Mouse (Mus musculus) cerebellum, postnatal 14 days (tissue): ENCODE data around the gene Trnt1.

Source experiments
- DNase-seq, 2 experiments: peaks; one replicate each; pipeline ENCODE4 v3.0.0; 2021; ENCODE audit warnings: mixed read lengths in 2 of 2

The Trnt1 gene

DNA sequence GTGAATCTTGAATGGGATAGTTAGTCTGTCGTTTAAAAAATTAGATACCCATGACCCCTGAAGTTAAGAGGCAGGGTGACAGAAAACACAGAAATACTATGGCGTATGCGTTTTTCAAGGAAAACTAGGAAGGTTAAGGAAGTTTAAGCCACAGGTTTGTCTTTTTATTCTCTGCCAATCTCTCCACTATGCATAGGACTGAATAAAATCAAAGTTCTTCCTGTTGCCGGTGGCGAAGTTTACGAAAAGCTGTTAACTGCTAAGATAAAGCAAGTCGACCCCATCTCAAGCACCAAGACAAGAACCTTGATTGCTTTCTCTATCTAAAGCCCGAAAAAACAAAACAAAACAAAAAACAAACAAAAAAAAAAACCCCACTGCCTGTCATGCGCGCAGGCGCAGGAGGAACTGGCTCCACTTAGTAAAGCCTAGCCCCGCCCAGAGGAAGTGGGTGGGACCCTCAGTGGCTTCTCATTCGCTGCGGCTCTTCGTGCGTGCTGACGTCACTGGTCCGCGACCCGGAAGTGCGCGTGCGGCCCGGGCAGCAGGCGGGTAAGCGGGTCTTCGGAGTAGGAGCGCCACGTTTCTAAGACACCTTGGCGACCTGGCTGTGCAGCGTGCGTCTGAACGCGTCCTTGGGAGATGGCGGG is at the start of gene Trnt1:
Gene Trnt1 (plus strand): TSS at position 481 of the 650 bp plus-strand sequence.
- peak; percentile 98 for DNase-seq

DNA sequence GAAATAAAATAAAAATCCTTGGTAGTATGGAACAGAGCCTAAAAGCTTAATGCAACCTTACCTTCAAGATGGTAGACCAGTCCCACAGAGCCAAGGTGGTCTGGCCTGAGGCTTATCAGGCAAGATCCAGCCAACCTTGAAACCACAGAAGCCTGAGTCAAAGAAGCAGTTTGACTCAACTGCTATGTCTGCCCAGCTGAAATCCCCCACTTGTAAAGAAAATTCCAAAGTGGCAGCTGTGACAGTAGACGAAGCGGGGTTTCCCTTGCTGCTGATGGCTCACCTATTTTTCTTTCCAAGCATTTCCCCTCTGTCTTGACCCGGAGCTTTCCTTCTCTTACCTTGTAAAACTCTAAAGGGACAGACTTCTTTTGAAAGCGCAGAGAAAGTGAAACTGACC is 43.3 kb upstream of the Trnt1 start:
- DNase-seq = no peak

DNA sequence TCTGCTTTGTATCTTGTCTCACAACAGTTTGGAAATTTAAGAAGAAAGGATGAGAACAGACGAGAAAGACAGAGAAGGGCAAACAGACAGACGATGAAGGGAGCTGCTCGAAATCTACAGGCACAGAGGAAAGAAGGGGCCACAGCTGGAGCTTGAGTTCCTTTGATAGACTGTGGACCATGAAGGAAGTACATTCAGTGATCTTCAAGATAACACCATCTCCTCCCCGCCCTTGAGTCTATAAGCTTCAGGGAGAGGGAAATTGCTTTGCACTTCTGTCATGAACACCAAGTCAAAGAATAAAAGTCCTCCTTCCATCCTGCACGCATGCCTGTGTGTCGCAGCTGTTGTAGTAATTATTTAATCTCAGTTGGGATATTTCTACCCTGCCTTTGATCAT is 42.8 kb upstream of the Trnt1 start:
- DNase-seq = no peak

DNA sequence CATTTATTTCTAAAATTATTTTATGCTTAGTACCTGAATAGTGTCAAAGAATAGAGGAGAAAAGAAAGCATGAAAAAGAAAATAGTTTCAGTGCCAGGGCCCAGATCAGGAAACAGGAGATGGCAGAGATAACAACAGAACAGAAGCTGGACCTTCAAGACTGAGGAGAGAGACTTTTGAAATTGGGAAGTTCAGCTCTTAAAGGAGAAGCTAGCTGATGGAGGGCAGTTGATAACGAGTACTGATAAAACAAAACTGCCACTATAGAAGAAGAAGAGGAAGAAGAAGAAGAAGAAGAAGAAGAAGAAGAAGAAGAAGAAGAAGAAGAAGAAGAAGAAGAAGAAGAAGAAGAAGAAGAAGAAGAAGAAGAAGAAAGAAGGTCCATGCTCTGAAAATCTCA is 41.2 kb upstream of the Trnt1 start:
- no peak for DNase-seq

DNA sequence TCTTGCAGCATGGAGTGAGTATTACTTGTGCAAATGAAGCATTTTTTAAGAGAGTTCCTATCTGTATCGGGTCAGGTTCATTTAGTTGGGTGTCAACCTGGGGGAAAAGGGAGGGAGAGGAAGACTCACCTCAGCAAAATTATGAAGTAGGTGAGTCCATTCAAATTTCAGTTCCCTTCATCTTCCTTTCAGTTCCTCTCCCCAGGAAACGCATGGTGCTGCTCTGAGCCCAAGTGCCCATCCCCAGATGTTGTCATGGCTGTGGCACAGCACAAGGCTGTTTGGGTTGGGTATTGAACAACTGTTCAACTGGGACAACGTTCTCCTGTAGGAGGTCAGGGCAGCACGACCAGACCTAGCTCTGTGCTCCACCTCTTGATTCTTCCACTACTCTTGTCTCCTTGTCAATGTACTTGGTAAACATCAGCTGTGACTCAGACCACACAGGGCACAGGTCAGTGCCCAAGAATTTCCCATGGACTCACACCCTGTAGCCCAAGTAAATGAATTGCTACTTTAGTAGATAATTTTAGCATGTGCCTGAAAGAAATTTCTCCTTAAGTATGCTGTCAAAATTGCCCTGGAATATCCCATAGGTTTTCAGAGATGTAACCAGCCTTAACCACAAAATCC is 39.1 kb upstream of the Trnt1 start:
- DNase-seq = no peak

DNA sequence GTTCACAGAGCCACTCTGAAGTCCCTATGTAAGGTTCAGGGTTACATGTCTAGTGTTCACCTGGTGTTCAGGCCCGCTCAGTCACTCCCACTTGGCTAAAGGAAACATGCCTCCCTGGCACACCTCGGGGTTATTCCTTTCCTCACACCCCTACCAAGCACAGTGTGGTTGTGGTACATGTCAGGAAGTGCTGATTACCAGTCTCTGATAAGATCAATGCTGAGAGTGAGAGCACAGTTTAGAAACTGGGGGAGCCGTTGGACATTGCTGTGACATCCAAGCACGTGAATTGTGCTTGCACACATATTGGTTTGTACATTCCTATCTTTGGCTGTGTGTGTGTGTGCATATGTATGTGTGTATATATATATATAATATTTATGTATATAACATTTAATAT is 36.4 kb upstream of the Trnt1 start:
- DNase-seq = no peak

DNA sequence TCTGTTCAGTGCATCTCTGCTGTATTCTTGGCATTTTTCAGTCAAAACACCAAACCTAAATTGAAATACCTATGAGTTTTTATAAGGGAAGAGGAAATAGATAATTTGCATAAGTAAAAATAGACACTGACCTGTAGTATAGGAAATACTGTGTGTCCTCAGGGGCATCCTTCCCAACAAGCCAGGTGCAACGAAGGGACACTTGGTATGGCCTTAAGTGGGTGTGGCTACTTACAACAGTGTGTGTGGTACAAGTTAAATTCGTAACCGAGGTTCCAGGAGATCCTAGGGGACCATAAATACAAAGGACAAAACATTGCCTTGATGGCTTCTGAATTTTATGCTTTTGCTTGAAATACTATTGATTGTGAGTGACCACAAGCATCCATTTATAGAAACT is 30.7 kb upstream of the Trnt1 start:
- no peak for DNase-seq

DNA sequence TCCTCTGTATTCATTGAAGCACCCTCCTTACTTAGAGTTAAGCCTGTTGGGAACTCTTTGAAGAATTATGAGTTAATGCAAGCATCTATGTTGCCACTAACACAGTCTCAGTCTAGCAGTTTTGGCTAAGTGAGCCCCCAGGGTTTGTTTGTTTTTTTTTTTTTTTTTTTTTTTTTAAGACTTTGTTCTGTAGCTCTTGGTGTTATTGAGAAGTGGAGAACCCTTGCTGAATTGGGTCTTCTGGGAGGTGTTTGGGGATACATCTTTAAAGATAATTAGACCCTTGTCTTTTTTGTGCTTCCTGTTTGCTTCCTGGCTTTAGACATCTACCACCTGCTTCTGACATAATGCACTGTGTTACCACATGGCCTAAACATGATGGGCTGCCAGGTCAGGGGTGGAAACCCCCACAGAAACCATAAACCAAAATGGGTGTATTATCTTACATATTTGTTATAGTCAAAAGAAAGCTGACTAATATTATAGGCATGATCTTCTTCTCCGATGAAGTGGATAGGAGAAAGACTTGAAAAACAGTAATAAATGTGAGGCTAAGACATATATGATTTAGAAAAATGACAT is 28.6 kb upstream of the Trnt1 start:
- no peak for DNase-seq

DNA sequence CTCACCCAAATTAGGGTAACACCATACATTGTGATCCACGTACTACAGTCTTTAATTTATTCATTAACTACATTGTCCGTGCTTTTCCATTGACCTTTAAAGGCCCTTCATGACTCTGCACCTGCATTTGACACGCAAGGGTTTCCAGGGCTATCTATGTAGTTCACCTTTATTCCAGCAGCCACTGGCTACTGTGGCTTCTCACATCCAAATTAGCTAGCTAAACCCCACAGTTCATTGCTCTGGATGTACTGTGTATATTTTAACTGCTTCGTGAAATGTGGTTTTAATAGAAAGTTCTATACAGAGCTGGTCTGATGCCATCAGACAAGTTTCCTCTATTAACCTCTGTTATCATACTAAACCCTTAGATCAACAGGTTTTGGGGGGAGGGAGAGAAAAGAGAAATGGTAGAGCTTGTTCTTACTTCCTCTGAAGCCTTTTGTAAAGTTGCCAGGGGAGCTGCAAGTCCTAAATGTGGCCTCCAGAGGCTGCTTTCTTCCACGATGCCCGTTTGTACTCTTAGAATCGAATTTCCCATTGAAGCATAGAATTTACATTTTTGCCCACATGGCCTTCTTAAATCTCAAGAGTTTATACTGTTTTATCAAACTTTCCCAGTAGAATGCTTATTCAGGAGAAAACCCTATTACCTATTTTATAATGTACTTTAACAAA is 25.2 kb upstream of the Trnt1 start:
- DNase-seq = no peak

DNA sequence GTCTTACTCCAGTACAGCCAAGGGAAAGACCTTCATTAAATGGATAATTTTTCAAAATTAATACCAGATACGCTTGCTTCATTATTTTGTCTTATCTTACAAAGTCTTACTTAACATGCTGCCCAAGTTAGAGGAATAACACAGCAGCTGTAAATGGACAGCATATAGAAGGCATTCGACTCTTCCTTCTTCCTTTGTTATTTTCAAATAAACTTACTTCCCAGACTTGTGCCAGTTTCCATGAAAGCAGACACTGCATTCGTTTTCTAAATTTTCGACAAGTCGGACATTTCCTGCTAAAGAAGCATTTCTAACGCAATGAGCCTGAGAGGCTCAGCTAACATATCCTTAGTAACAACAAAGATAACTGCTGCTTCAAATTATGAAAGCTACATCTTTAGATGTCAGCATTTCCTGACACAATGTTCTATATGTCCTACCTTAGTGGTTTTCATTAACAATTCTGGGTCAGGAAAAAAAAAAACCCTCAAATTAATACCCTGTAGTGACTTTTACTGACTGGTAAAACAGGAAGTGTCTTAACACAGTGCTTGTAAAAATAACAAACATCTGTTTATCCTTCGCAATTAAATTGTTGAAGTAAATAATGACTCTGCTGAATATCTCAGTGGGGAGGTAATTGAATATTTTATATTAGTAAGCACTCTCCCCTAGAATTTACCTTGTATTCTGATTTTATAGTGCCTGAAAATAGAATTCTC is 23.1 kb upstream of the Trnt1 start:
- no peak for DNase-seq

DNA sequence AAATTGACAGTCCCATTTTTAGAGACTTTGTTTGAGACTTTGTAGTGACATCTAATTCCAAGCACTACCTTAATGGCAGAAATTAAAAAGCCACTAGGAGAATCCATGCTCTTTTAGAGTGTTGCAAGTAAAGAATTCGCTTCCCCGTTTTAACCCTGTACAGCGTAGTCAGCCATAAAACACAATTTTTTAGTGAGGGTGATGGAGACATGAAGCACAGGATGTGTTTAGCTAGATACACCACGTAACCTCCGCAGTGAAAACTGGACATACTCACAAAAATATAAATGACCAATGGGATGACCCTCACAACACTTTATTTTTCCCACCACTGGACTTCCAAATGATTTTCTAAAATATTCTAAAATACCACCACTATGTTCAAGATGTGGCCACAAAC is 21.7 kb upstream of the Trnt1 start:
- DNase-seq = no peak

DNA sequence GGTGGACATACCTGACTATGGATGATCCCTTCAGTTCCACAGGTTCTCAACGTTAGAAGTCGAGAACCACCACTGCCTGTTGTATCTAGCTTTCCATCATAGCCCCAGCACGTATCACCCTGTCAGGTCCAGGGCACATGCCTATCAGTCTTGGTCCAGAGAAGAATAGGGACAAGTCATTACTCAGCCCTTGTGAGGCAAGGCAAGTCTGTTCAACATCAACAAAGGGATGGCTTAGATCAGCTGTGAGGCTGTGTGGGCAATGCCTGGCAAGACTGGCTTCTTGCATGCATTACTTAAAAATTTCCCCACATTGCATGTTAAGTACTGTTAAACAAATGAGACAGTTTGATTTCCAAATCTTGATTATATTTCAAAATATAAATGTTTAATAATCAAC is 21.1 kb upstream of the Trnt1 start:
- DNase-seq = no peak

DNA sequence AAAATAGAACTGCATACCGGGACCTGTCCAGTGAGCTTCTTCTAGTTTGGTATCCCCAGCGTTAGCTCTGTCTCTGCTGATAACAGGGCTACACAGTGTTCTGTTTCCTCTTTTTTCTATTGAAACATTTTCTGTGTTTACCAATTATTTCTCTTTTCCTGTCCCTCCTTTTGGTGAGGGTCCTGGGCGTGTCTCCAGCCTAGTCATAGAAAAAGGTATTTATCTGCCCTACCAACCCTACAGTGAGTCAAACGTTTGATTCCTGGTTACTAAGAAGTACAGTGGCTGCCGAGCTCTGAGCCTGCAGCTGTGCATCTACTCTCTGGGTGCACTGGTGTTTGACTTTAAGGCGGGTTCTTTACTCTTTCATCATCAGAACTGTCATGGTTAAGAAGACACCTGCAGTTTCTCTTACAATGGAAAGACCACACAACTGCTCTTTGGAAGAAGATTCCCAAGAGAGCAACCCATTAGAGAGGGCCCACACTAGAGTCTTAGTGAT is 20.0 kb upstream of the Trnt1 start, which contains the start of gene Il5ra:
Gene Il5ra (minus strand): TSS at position 151 of the 502 bp plus-strand sequence.
- DNase-seq = no peak

DNA sequence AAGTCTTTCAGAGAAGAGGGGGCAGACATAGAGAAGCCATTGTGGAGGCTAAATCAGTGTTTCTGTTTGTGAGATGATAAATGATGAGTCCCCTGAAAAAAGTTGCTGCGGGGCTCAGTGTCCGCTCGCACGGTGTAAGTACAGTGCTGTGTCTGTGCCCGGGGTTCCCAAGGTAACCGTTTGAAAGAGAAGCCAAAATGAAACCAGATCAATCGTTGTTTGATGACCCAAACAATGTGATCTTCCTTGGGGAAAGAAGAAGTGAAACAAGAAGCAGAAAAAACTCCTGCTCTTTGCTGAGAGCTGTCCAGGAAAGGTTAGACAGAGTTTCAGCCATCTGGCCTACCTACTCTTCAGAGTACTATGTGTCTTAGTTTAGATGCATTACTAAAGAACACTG is 18.6 kb upstream of the Trnt1 start:
- DNase-seq = no peak

DNA sequence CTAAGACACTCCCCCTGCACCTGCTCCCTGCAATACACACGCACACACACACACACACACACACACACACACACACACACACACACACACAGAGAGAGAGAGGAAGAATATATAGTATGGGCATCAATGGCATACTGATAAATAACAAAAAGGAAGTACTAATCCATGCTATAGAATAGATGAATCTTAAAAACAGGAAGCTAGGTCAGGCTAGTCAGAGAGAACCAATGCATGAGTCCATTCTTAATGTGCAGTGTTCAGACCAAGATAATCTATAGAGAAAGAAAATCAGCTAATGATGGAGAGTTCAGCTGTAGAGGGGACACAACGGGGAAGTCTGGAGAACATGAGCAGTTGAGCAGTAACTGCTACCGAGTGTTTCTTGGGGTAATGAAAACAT is 10.6 kb upstream of the Trnt1 start:
- DNase-seq = no peak

DNA sequence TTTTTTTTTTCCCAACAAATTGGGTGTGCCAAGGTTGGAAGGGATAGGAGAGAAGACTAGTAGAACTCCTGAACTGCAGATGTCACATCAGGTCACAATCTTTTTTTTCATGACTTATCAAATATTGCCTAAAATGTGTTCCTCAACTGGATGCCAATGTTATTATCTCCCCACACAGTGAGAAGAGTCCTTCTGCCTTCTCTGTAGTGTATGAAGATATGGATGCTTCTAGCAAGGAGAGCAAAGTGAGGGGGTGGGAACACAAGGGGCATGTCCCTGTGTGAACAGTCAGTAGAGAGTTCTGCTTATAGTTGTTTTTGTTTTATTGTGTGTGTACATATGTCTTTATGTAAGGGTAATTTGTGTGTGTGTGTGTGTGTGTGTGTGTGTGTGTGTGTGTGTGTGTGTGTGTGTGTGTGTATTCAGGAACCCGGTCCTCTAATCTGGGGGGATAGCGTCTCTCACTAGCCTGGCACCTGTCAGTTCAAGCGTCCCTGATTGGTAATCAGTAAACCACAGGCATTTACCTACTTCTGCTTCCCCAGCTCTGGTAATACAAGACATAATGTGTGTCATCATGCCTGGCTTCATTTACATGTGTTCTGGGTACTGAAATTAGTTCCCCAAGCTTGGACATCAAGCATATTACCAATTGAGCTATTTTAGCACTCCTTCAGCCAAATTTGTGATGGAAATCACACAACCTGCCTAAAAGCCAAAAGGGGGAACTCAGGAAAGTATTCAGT is 8.3 kb upstream of the Trnt1 start:
- DNase-seq = no peak

DNA sequence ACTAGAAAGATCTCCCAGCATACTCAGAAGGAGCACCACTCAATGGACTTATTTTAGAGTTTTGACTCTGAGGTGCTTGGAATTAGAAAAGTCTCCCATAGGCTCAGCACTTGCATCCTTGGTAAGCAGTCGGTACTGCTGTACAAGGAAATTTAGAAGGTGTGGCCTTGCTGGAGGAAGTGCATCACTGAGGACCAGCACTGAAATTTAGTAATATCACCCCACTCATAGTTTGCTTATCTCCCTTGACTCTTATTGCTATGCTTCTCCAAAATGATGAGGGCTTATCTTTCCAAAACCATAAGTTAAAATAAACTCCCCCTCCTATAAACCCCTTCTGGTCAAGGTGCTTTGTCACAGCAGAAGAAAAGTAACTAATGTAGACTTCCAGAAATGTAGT is 7.4 kb upstream of the Trnt1 start:
- DNase-seq = no peak

DNA sequence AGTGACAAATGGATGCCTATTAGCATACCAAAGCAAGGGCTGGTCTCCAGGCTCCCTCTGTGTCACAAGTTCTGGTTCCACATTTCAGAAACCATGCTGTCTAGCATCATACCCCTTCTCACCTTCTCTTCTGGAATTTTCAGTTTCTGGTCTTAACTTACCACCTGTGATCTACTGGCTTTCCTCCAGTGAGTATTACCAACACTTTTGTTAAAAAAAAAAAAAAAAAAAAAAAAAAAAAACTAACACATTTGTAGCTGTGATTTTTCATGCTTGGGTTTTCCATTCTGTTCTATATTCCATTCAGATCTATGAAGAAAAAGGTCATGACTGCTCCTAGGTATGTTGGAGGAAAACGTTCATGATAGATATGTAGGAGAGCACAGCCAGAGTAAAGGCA is 3.0 kb upstream of the Trnt1 start:
- DNase-seq = no peak

DNA sequence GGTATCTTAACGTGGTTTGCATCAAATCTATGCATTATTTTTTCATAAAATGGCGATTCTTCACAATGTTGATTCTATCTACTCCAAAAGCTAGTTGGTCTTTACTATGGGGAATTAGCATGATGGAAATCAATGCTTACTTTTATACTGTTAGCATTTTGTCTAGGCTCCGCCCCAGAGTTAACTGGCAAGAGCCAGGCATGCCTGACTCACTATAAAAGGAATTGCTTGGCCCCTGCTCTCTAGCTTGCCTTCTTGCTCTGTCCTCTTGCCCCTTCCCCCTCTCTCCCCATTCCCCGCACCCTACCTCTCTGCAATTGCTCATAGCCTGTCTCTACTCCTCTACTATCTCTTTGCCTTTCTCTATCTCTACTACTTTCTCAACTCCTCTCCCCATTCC is 2.1 kb upstream of the Trnt1 start:
- no peak for DNase-seq

DNA sequence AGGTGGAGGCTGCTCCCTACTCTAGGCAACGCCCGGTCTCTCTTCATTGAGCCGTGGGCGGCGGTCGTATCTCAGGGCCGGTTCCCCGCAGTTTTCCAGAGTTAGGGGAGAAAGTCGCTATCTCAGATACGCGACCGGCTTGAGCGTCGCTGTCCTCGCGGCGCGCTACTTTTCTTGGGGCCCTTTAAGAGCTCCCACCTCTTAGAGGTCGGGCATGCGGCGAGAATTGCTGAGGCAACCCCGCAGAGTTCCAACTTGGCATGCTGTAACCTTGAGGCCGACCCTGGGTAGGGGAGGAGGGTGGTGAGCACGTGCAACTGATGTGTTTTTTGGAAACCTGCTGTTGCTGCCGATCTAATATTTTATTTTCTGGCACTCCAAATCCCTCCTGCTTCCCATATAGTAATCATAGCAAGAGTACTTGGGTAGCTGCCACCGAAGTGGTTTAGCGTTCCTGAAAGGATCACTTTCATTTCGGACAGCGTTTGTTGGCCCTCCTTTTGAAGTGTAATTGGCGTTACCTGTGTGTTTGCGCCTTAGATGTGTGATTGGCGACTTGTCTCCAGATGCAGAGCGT is 458 bp downstream of the Trnt1 start:
- DNase-seq = no peak

DNA sequence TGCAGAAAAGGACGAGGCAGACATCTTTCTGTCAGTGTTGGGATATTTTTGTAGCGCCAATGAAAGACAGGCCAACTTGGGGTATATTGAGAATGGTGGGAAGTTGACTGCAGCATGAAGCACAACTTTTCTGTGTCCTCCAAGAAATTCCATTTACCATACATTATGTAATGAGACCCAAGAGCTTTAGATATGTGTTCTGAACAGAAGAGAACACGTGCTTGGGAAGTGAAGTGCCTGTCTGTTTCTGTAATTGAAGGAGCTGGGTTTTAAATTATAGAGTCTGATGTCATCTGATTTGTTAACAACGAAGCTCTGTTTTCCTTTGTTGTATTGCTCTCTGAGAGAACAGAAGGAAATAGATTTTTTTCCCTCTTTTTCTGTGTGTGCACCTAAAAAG is 1.1 kb downstream of the Trnt1 start:
- no peak for DNase-seq

DNA sequence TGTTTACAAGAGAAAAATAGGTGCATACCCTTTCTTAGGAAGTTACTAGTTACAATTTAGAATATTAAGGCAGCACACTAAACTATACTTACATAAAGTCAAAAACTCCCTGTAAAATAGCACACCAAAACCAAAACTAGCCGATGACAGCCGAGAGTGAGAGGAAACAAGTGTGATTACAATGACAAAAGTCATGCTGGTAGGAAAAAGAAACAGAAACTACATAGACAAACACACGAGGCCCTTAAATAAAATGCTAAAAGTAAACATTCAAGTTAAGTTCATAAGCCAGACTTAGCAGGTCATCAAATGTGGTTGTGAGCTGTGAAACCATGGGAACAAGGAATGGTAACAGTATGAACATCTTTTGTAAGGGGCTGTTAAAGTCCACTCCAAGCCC is 18.2 kb downstream of the Trnt1 start:
- no peak for DNase-seq
